Comparison of ENCODE assay signal across 8 mouse cellular contexts in genomic region chr17:35126206-35126611, GRCm38 (mm10). TPM values are rescaled to one million over a fixed set of nuclear protein-coding genes. Genes with fewer than 3 reads are reported as not detected.
DNase-seq lines count a peak whose midpoint lies in the region; ATAC-seq lines count a peak whose summit lies in the region.

Gene D17H6S53E, plus strand, starts transcription at chr17:35126373.

- H3K27me3 ChIP-seq in hindbrain, embryonic 11.5 days (ENCODE audit: control insufficient read depth, insufficient read depth, low read length): no peaks in the 10 kb centered on the region

- H3K9me3 ChIP-seq in hindbrain, embryonic 11.5 days (ENCODE audit: control insufficient read depth, low read length): no peaks in the 10 kb centered on the region

- H3K4me2 ChIP-seq in hindbrain, embryonic 11.5 days (replicated peaks; ENCODE audit: low read depth, low read length): peak within 1 kb of the TSS; percentile 82

- DNase-seq in MN1 (ENCODE audit: low spot score): peak; percentile 72
- DNase-seq in cerebellum, adult 8-10 months: peak; percentile 63
- DNase-seq in hindbrain, embryonic 11.5 days (ENCODE audit: low spot score): peak; percentile 75
- peak; percentile 68 to 70 for DNase-seq in layer of hippocampus, postnatal 14 days (ENCODE audit: low spot score in 2 of 2)
- peak; percentile 77 for DNase-seq in lung, postnatal 25 days (ENCODE audit: low spot score)
- peak; percentile 26 for DNase-seq in retina, adult 2 months (ENCODE audit: low read depth, low spot score)
- DNase-seq in thymus, postnatal 25 days: peak; percentile 87

- peak within 1 kb of the TSS; percentile 75 for H3K27ac ChIP-seq in hindbrain, embryonic 11.5 days (ENCODE audit: low read depth, low read length)

- H3K4me3 ChIP-seq in hindbrain, embryonic 11.5 days (ENCODE audit: low read depth, low read length): peak within 1 kb of the TSS; percentile 60

- H3K36me3 ChIP-seq in hindbrain, embryonic 11.5 days (ENCODE audit: control insufficient read depth, insufficient read depth, low read length): no peaks in the 10 kb centered on the region

- peak; percentile 28; the same call in 1 of the 2 replicates for ATAC-seq in frontal cortex, adult (ENCODE audit: low TSS enrichment)
- ATAC-seq in hindbrain, embryonic 11.5 days (ENCODE audit: low FRiP score): peak; percentile 54; the same call in 1 of the 2 replicates

- H3K9ac ChIP-seq in hindbrain, embryonic 11.5 days (ENCODE audit: low read depth, low read length): peak within 1 kb of the TSS; percentile 90

- WGBS in hindbrain, embryonic 11.5 days: under 1% methylated on average over 36 of the region's 36 CpGs

- H3K4me1 ChIP-seq in hindbrain, embryonic 11.5 days (replicated peaks; ENCODE audit: control insufficient read depth, insufficient read depth, low read length): 0 out of 2 replicates have a peak, but pooled peaks cover 2% of the 10 kb centered on the region

RNA-seq across cellular contexts. Expression of gene D17H6S53E, which starts in this region (rescaled TPM):
- 8.4 and 9.2 TPM in 2 replicates for polyA plus RNA-seq in hindbrain, embryonic 11.5 days (2014; fragmentation: Nextera tagmentation; extraction: Ambion mirVana)
- total RNA-seq in layer of hippocampus, postnatal 14 days (2021): 10 to 100 TPM; 20.8 to 26.1 TPM

Comparison
In these comparisons a context has a peak if more than half of its experiments do, and no peak if none do; other contexts are left out.
1. Peak in every context shown above with its lines: DNase-seq, ATAC-seq, H3K4me3 ChIP-seq and H3K27ac ChIP-seq.
2. DNase-seq: peak in every context shown above with its lines; median percentile 87 in thymus, postnatal 25 days; 77 in lung, postnatal 25 days; 75 in hindbrain, embryonic 11.5 days; 72 in MN1; 69 in layer of hippocampus, postnatal 14 days; 63 in cerebellum, adult 8-10 months; 26 in retina, adult 2 months.